Mouse (Mus musculus): ENCODE results near the gene Nfic. TPM values are rescaled to one million over a fixed set of nuclear protein-coding genes. Genes with fewer than 3 reads are reported as not detected.

Nfic gene
- polyA plus RNA-seq, 1 experiment from 2014 or later = 21.1 TPM

- DNase-seq (no peak), ATAC-seq (no peak)
- H3K9me3 ChIP-seq (ENCODE audit: low read length) = no peaks in the 10 kb centered on the region
- peaks cover 34% of the 10 kb centered on the region for H3K36me3 ChIP-seq (replicated peaks; ENCODE audit: insufficient read depth, low read length)
- 75% methylated on average over 22 of the region's 22 CpGs for WGBS (ENCODE audit: insufficient replicate concordance)
- no peak overlapping the region for H3K9ac ChIP-seq (replicated peaks)
- no peak overlapping the region for H3K4me3 ChIP-seq (ENCODE audit: low read depth, low read length)
- H3K27ac ChIP-seq (ENCODE audit: low read depth) = peak overlapping the region; percentile 71; the same call in 1 of the 2 replicates
- H3K27me3 ChIP-seq (ENCODE audit: insufficient read depth, low read length) = no peaks in the 10 kb centered on the region
- peaks cover 14% of the 10 kb centered on the region for H3K4me1 ChIP-seq (ENCODE audit: insufficient read depth)
- TF ChIP-seq CTCF (IDR thresholded peaks at IDR 0.05; ENCODE audit: low read depth) (no peak), EP300 (IDR thresholded peaks at IDR 0.05; ENCODE audit: low read depth) (no peak)
- H3K4me2 ChIP-seq (ENCODE audit: low read depth, low read length) = no peak overlapping the region
Observed at GRCm38 (mm10) chr10:81400371-81401204, 54.8 kb downstream of the Nfic start.

GRCm38 (mm10) chr10:81399798-81400308 lies 55.6 kb downstream of the Nfic start:
- TF ChIP-seq EP300 (IDR thresholded peaks at IDR 0.05; ENCODE audit: low read depth) = no peak
- no peak for TF ChIP-seq CTCF (IDR thresholded peaks at IDR 0.05; ENCODE audit: low read depth)
- Histone ChIP-seq H3K9me3 (ENCODE audit: low read length) (no peaks in the 10 kb centered on the region), H3K27me3 (ENCODE audit: insufficient read depth, low read length) (no peaks in the 10 kb centered on the region), H3K4me3 (ENCODE audit: low read depth, low read length) (no peak overlapping the region), H3K27ac (ENCODE audit: low read depth) (no peak overlapping the region), H3K9ac (replicated peaks) (no peak overlapping the region), H3K4me2 (ENCODE audit: low read depth, low read length) (no peak overlapping the region), H3K36me3 (replicated peaks; ENCODE audit: insufficient read depth, low read length) (peaks cover 31% of the 10 kb centered on the region), H3K4me1 (ENCODE audit: insufficient read depth) (peaks cover 14% of the 10 kb centered on the region)
- ATAC-seq = no peak
- WGBS (ENCODE audit: insufficient replicate concordance) = 79% methylated on average over 18 of the region's 18 CpGs
- DNase-seq = no peak

GRCm38 (mm10) chr10:81399296-81399695 lies 56.1 kb downstream of the Nfic start:
- ATAC-seq (no peak), DNase-seq (no peak)
- Histone ChIP-seq H3K9ac (replicated peaks) (no peak overlapping the region), H3K4me2 (ENCODE audit: low read depth, low read length) (no peak overlapping the region), H3K27ac (ENCODE audit: low read depth) (no peak overlapping the region), H3K4me1 (ENCODE audit: insufficient read depth) (peaks cover 13% of the 10 kb centered on the region), H3K9me3 (ENCODE audit: low read length) (no peaks in the 10 kb centered on the region), H3K27me3 (ENCODE audit: insufficient read depth, low read length) (no peaks in the 10 kb centered on the region), H3K36me3 (replicated peaks; ENCODE audit: insufficient read depth, low read length) (peaks cover 27% of the 10 kb centered on the region), H3K4me3 (ENCODE audit: low read depth, low read length) (no peak overlapping the region)
- 81% methylated on average over 5 of the region's 5 CpGs for WGBS (ENCODE audit: insufficient replicate concordance)
- TF ChIP-seq EP300 (IDR thresholded peaks at IDR 0.05; ENCODE audit: low read depth) = no peak
- no peak for TF ChIP-seq CTCF (IDR thresholded peaks at IDR 0.05; ENCODE audit: low read depth)

GRCm38 (mm10) chr10:81396749-81397148 lies 58.7 kb downstream of the Nfic start:
- H3K4me1 ChIP-seq (ENCODE audit: insufficient read depth) = peaks cover 23% of the 10 kb centered on the region
- H3K4me3 ChIP-seq (ENCODE audit: low read depth, low read length) = no peak overlapping the region
- TF ChIP-seq EP300 (IDR thresholded peaks at IDR 0.05; ENCODE audit: low read depth) = no peak
- no peak for TF ChIP-seq CTCF (IDR thresholded peaks at IDR 0.05; ENCODE audit: low read depth)
- H3K9me3 ChIP-seq (ENCODE audit: low read length) = no peaks in the 10 kb centered on the region
- 72% methylated on average over 5 of the region's 5 CpGs for WGBS (ENCODE audit: insufficient replicate concordance)
- ATAC-seq (no peak), DNase-seq (no peak)
- no peak overlapping the region for H3K27ac ChIP-seq (ENCODE audit: low read depth)
- no peaks in the 10 kb centered on the region for H3K27me3 ChIP-seq (ENCODE audit: insufficient read depth, low read length)
- H3K9ac ChIP-seq (replicated peaks) = no peak overlapping the region; the same call in 1 of the 2 replicates
- H3K4me2 ChIP-seq (ENCODE audit: low read depth, low read length) = no peak overlapping the region
- H3K36me3 ChIP-seq (replicated peaks; ENCODE audit: insufficient read depth, low read length) = peaks cover 25% of the 10 kb centered on the region

- TF ChIP-seq EP300 (IDR thresholded peaks at IDR 0.05; ENCODE audit: low read depth) (no peak), CTCF (IDR thresholded peaks at IDR 0.05; ENCODE audit: low read depth) (no peak)
- H3K4me2 ChIP-seq (ENCODE audit: low read depth, low read length) = no peak overlapping the region
- 94% methylated on average over 4 of the region's 4 CpGs for WGBS (ENCODE audit: insufficient replicate concordance)
- peaks cover 24% of the 10 kb centered on the region for H3K36me3 ChIP-seq (replicated peaks; ENCODE audit: insufficient read depth, low read length)
- H3K9me3 ChIP-seq (ENCODE audit: low read length) = no peaks in the 10 kb centered on the region
- no peaks in the 10 kb centered on the region for H3K27me3 ChIP-seq (ENCODE audit: insufficient read depth, low read length)
- no peak overlapping the region for H3K27ac ChIP-seq (ENCODE audit: low read depth)
- peaks cover 18% of the 10 kb centered on the region for H3K4me1 ChIP-seq (ENCODE audit: insufficient read depth)
- no peak for DNase-seq
- no peak overlapping the region for H3K9ac ChIP-seq (replicated peaks)
- no peak overlapping the region for H3K4me3 ChIP-seq (ENCODE audit: low read depth, low read length)
- no peak for ATAC-seq
Observed at GRCm38 (mm10) chr10:81395865-81396264, 59.6 kb downstream of the Nfic start.

- 12% methylated on average over 5 of the region's 5 CpGs for WGBS (ENCODE audit: insufficient replicate concordance)
- DNase-seq (peak; percentile 83), ATAC-seq (no peak; the same call in 1 of the 2 replicates)
- Histone ChIP-seq H3K9ac (replicated peaks) (no peak overlapping the region), H3K4me3 (ENCODE audit: low read depth, low read length) (no peak overlapping the region), H3K4me2 (ENCODE audit: low read depth, low read length) (no peak overlapping the region), H3K4me1 (ENCODE audit: insufficient read depth) (peaks cover 18% of the 10 kb centered on the region), H3K9me3 (ENCODE audit: low read length) (no peaks in the 10 kb centered on the region), H3K27me3 (ENCODE audit: insufficient read depth, low read length) (no peaks in the 10 kb centered on the region), H3K27ac (ENCODE audit: low read depth) (no peak overlapping the region), H3K36me3 (replicated peaks; ENCODE audit: insufficient read depth, low read length) (peaks cover 17% of the 10 kb centered on the region)
- TF ChIP-seq CTCF (IDR thresholded peaks at IDR 0.05; ENCODE audit: low read depth) (peak; percentile 97), EP300 (IDR thresholded peaks at IDR 0.05; ENCODE audit: low read depth) (no peak)
Observed at GRCm38 (mm10) chr10:81395127-81395526, 60.3 kb downstream of the Nfic start.

Data from liver, postnatal 0 days (tissue).